Mouse (Mus musculus) liver, postnatal 0 days (tissue): ENCODE results near the gene Adarb2.

Experiments used
- CTCF ChIP-seq: sonication (generic); IDR thresholded peaks from 2 replicates; pipeline ENCODE4 v1.5.1; 2016; ENCODE audit warnings: antibody characterized with exemption, low read depth
- EP300 ChIP-seq: IDR thresholded peaks from 2 replicates; pipeline ENCODE4 v1.6.1; 2016; ENCODE audit warnings: antibody characterized with exemption, low read depth, mild to moderate bottlenecking

- TF ChIP-seq CTCF: no peak
- TF ChIP-seq EP300: no peak
Measured at GRCm38 (mm10) chr13:8698451-8698850, 495.8 kb downstream of the Adarb2 start.
